Mouse (Mus musculus) thymus, adult 2 months (tissue): ENCODE results near the gene Palm2. TPM values are rescaled to one million over a fixed set of nuclear protein-coding genes. Genes with fewer than 3 reads are reported as not detected.

ENCODE experiments used
- DNase-seq: peaks from one replicate; pipeline ENCODE4 v3.0.0; 2021
- H3K27ac ChIP-seq: fragments of 200-500 bp; 2 replicates; pipeline ENCODE4 v1.5.1; 2012; ENCODE audit warnings: low read length, control low read depth; ENCODE audit not compliant: control insufficient read depth, insufficient read depth
- H3K27me3 ChIP-seq: fragments of 200-500 bp; 2 replicates; pipeline ENCODE4 v1.6.1; 2012; ENCODE audit warnings: mild to moderate bottlenecking, low read length, moderate library complexity, mixed read lengths; ENCODE audit not compliant: control insufficient read depth, insufficient read depth
- H3K36me3 ChIP-seq: fragments of 200-500 bp; 2 replicates; pipeline ENCODE4 v1.6.1; 2012; ENCODE audit warnings: mild to moderate bottlenecking, low read length, moderate library complexity; ENCODE audit not compliant: control insufficient read depth, insufficient read depth
- H3K4me1 ChIP-seq: fragments of 200-500 bp; replicated peaks from 2 replicates; pipeline ENCODE4 v1.6.1; 2012; ENCODE audit warnings: low read length; ENCODE audit not compliant: control insufficient read depth, insufficient read depth
- H3K4me3 ChIP-seq: fragments of 200-500 bp; 2 replicates; pipeline ENCODE4 v1.5.1; 2012; ENCODE audit warnings: mild to moderate bottlenecking, low read length, control low read depth, moderate library complexity; ENCODE audit not compliant: control insufficient read depth, insufficient read depth
- CTCF ChIP-seq: fragments of 200-500 bp; IDR thresholded peaks from 2 replicates; pipeline ENCODE4 v1.5.1; 2012; ENCODE audit warnings: mild to moderate bottlenecking, control low read depth, low read length, moderate library complexity, borderline replicate concordance; ENCODE audit not compliant: control insufficient read depth, poor library complexity, insufficient read depth; ENCODE audit errors: extremely low read depth
- POLR2A ChIP-seq: fragments of 200-500 bp; IDR thresholded peaks from 2 replicates; pipeline ENCODE4 v1.6.1; 2012; ENCODE audit warnings: mild to moderate bottlenecking, low read length, control low read depth, moderate library complexity; ENCODE audit not compliant: control insufficient read depth, poor library complexity, insufficient read depth; ENCODE audit errors: extremely low read depth
- WGBS: fragments of 180-500 bp; shearing (Covaris S2); methylation state at CpG from one replicate; pipeline ENCODE4 v1.1.7; 2018; 5-methylcytosine and 5-hydroxymethylcytosine counted together
- polyA plus RNA-seq: library from polyadenylated mRNA; depleted of rRNA; stranded (reverse); fragments of >200 nt; gene quantifications from 2 replicates; pipeline ENCODE4 v1.2.3, GENCODE M21; 2012

Gene Palm2
- polyA plus RNA-seq, 1 experiment = 0.13 TPM

GRCm38 (mm10) chr4:57666101-57666500, 232.1 kb downstream of the Palm2 start:
- 78% methylated on average over 3 of the region's 3 CpGs for WGBS
- no peak for TF ChIP-seq CTCF
- TF ChIP-seq POLR2A = no peak
- no peak for DNase-seq
- H3K27me3 ChIP-seq = no peaks in the 10 kb centered on the region
- H3K36me3 ChIP-seq = no peaks in the 10 kb centered on the region
- no peak overlapping the region for H3K4me3 ChIP-seq
- no peaks in the 10 kb centered on the region for H3K4me1 ChIP-seq
- H3K27ac ChIP-seq = no peak overlapping the region

GRCm38 (mm10) chr4:57670813-57671469, 236.9 kb downstream of the Palm2 start:
- no peak for DNase-seq
- WGBS = 78% methylated on average over 7 of the region's 7 CpGs
- Histone ChIP-seq H3K4me1 (peaks cover 18% of the 10 kb centered on the region), H3K27ac (no peak overlapping the region), H3K27me3 (no peaks in the 10 kb centered on the region), H3K4me3 (no peak overlapping the region), H3K36me3 (no peaks in the 10 kb centered on the region)
- TF ChIP-seq CTCF (no peak), POLR2A (no peak)

DNA sequence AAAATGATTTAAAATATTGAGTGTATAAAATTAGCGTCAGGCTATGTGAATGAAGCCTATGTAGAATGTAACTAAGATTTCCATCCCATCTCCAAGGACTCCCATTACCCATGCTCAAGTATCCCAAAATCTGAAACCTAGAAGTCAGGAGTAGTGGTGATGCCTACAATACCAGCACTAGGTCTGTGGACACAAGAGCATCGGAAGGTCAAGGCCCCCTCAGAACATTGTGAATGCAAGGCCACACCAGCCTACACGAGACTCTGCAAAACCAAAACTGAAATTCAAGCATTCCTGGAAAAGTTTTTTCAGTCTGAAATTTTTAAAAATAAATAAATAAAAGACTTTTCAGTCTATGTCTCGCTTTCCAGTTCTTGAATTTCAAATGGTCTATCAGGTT, 238.5 kb downstream of the Palm2 start:
- WGBS = 74% methylated on average over 4 of the region's 4 CpGs
- peaks cover 18% of the 10 kb centered on the region for H3K4me1 ChIP-seq
- TF ChIP-seq POLR2A (no peak), CTCF (no peak)

GRCm38 (mm10) chr4:57672996-57673906, 239.2 kb downstream of the Palm2 start:
- 8% methylated on average over 12 of the region's 12 CpGs for WGBS
- no peaks in the 10 kb centered on the region for H3K36me3 ChIP-seq
- no peak overlapping the region for H3K27ac ChIP-seq
- TF ChIP-seq POLR2A (no peak), CTCF (peak; percentile 94)
- H3K4me3 ChIP-seq = peak overlapping the region; percentile 16; the same call in 1 of the 2 replicates
- H3K4me1 ChIP-seq = peaks cover 18% of the 10 kb centered on the region
- H3K27me3 ChIP-seq = no peaks in the 10 kb centered on the region
- DNase-seq = peak; percentile 91

More for the DNA sequence above, 238.5 kb downstream of the Palm2 start:
- no peaks in the 10 kb centered on the region for H3K36me3 ChIP-seq
- no peak overlapping the region for H3K27ac ChIP-seq
- H3K4me3 ChIP-seq = no peak overlapping the region
- no peak for DNase-seq
- H3K27me3 ChIP-seq = no peaks in the 10 kb centered on the region

GRCm38 (mm10) chr4:57674351-57674750, 240.3 kb downstream of the Palm2 start:
- Histone ChIP-seq H3K27me3 (no peaks in the 10 kb centered on the region), H3K36me3 (no peaks in the 10 kb centered on the region), H3K27ac (no peak overlapping the region), H3K4me1 (peaks cover 18% of the 10 kb centered on the region), H3K4me3 (no peak overlapping the region)
- TF ChIP-seq POLR2A = no peak
- TF ChIP-seq CTCF = no peak
- no peak for DNase-seq
- 61% methylated on average over 7 of the region's 7 CpGs for WGBS

DNA sequence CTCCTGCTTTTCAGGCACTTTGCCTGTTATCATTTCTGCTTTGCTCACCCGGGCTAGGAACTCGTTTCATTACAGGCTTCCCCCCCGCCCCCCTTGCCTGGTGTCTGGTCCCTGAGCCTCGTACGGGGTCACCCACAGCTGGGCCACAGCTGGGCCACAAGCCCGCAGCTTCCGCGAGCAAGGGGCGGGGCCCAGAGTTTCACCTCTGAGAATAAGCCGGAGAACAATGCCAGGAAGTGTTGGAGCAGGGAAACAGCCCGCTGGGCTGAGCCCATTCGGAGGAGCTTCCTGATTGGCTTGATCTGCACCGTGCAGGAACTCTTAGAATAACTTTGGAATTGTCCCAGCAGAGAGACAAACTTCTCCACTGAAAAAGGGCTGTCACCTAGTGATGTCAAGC, 241.3 kb downstream of the Palm2 start:
- WGBS = 2% methylated on average over 13 of the region's 13 CpGs
- Histone ChIP-seq H3K27me3 (no peaks in the 10 kb centered on the region), H3K27ac (no peak overlapping the region), H3K4me1 (peaks cover 18% of the 10 kb centered on the region), H3K4me3 (no peak overlapping the region), H3K36me3 (no peaks in the 10 kb centered on the region)
- peak; percentile 62 for DNase-seq
- no peak for TF ChIP-seq POLR2A
- no peak for TF ChIP-seq CTCF

GRCm38 (mm10) chr4:57677916-57678315, 243.9 kb downstream of the Palm2 start:
- H3K27ac ChIP-seq = no peak overlapping the region
- H3K36me3 ChIP-seq = no peaks in the 10 kb centered on the region
- 85% methylated on average over 12 of the region's 12 CpGs for WGBS
- H3K4me3 ChIP-seq = no peak overlapping the region
- H3K4me1 ChIP-seq = peaks cover 25% of the 10 kb centered on the region
- no peak for TF ChIP-seq POLR2A
- TF ChIP-seq CTCF = no peak
- H3K27me3 ChIP-seq = no peaks in the 10 kb centered on the region
- DNase-seq = no peak
